Mouse (Mus musculus): ENCODE measurements around the gene Zfp663. TPM values are rescaled to one million over a fixed set of nuclear protein-coding genes. Genes with fewer than 3 reads are reported as not detected.

The Zfp663 gene
- polyA plus RNA-seq (2016; fragmentation: Nextera tagmentation; extraction: Ambion mirVana), result 0.23 and 0.60 TPM in 2 replicates

DNA sequence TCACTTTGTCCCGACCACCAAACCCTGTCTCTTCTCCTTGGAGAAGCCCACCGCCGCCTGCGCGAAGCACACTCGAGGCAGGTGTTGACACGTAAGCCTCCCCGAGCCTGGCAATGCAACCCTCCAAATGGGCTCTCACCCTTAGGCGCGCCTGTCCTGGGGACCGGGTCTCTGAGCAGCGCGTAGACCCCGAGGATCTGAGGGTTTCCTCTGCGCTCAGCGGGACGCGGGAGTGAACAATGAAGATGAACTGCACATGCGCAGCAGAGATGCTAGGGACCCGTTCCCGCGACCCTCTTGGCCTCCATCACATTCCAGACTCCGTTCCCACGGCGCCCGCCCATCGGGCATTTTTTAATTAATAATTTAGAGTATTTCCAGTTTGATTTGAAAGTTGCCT lies at the start of gene Zfp663:
Gene Zfp663, minus strand, starts transcription at position 234 of the 400 bp plus-strand sequence.
- Histone ChIP-seq H3K9me3 (no peaks in the 10 kb centered on the region), H3K27ac (0 out of 2 replicates have a peak within 1 kb of the TSS, but pooled peaks have one; percentile 44), H3K27me3 (ENCODE audit: insufficient read depth, poor library complexity, severe bottlenecking) (peaks cover 48% of the 10 kb centered on the region), H3K36me3 (no peaks in the 10 kb centered on the region), H3K4me1 (peaks cover 28% of the 10 kb centered on the region), H3K4me3 (peak within 1 kb of the TSS; percentile 46)
- DNase-seq (ENCODE audit: low spot score), result no peak
- 2% methylated on average over 27 of the region's 27 CpGs for WGBS

- peak overlapping the region; percentile 59 for H3K27ac ChIP-seq
- H3K4me3 ChIP-seq, result no peak overlapping the region
- WGBS, result 70% methylated on average over 7 of the region's 7 CpGs
- no peaks in the 10 kb centered on the region for H3K9me3 ChIP-seq
- no peaks in the 10 kb centered on the region for H3K36me3 ChIP-seq
- no peak for DNase-seq (ENCODE audit: low spot score)
- 0 out of 2 replicates have a peak, but pooled peaks cover 5% of the 10 kb centered on the region for H3K27me3 ChIP-seq (ENCODE audit: insufficient read depth, poor library complexity, severe bottlenecking)
- peaks cover 50% of the 10 kb centered on the region for H3K4me1 ChIP-seq
Measured at GRCm38 (mm10) chr2:165417291-165417690, 48.8 kb upstream of the Zfp663 start.

DNA sequence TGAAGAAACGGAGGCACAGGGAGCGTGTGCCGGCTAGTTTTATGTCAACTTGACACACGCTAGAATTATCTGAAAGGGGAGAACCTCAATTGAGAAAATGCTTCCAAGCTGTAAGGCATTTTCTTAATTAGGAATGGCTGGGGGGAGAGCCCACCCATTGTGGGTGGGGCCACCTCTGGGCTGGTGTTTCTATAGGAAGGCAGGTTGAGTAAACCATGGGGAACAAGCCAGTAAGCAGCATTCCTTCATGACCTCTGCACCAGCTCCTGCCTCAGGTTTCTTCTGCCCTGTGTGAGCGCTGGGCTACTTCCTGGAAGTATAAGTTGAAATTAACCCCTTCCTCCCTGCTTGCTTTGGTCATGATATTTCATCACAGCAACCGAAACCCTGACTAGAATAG lies 47.3 kb upstream of the Zfp663 start:
- Histone ChIP-seq H3K36me3 (no peaks in the 10 kb centered on the region), H3K4me3 (no peak overlapping the region), H3K27me3 (ENCODE audit: insufficient read depth, poor library complexity, severe bottlenecking) (peaks cover 8% of the 10 kb centered on the region; the same call in 1 of the 2 replicates), H3K9me3 (no peaks in the 10 kb centered on the region), H3K4me1 (peaks cover 50% of the 10 kb centered on the region), H3K27ac (no peak overlapping the region)
- WGBS, result 67% methylated on average over 6 of the region's 6 CpGs
- DNase-seq (ENCODE audit: low spot score), result no peak

GRCm38 (mm10) chr2:165415141-165415721 lies 46.7 kb upstream of the Zfp663 start:
- no peak for DNase-seq (ENCODE audit: low spot score)
- Histone ChIP-seq H3K4me3 (no peak overlapping the region), H3K27me3 (ENCODE audit: insufficient read depth, poor library complexity, severe bottlenecking) (peaks cover 8% of the 10 kb centered on the region; the same call in 1 of the 2 replicates), H3K4me1 (peaks cover 45% of the 10 kb centered on the region), H3K27ac (0 out of 2 replicates have a peak overlapping the region, but pooled peaks have one; percentile 42), H3K36me3 (no peaks in the 10 kb centered on the region), H3K9me3 (no peaks in the 10 kb centered on the region)
- WGBS, result 50% methylated on average over 11 of the region's 11 CpGs

DNA sequence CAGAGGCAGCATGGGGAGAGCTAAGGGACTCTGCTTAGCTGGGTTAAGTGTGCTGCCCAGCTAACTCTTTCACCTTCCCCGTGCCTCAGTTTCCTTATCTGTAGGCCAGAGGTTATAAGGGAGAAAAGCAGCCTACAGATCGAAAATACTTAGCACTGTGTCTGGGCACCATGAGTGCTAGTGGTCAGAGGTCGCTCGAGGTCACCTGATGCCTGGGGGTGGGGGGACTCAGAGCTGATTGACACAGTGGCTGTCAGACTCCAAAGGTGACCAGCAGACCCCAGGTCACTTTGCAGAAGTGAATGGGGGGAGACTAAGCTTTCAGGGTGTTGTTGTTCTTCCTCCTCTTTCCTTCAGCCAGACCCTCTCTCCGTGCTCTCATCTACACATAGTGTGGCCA lies 45.8 kb upstream of the Zfp663 start:
- WGBS, result 66% methylated on average over 5 of the region's 5 CpGs
- H3K9me3 ChIP-seq, result no peaks in the 10 kb centered on the region
- H3K27me3 ChIP-seq (ENCODE audit: insufficient read depth, poor library complexity, severe bottlenecking), result peaks cover 9% of the 10 kb centered on the region; the same call in 1 of the 2 replicates
- H3K4me3 ChIP-seq, result no peak overlapping the region
- no peaks in the 10 kb centered on the region for H3K36me3 ChIP-seq
- H3K27ac ChIP-seq, result peak overlapping the region; percentile 42; the same call in 1 of the 2 replicates
- DNase-seq (ENCODE audit: low spot score), result no peak
- peaks cover 37% of the 10 kb centered on the region for H3K4me1 ChIP-seq

GRCm38 (mm10) chr2:165413884-165414283 lies 45.4 kb upstream of the Zfp663 start:
- DNase-seq (ENCODE audit: low spot score), result no peak
- H3K27me3 ChIP-seq (ENCODE audit: insufficient read depth, poor library complexity, severe bottlenecking), result peaks cover 12% of the 10 kb centered on the region; the same call in 1 of the 2 replicates
- no peaks in the 10 kb centered on the region for H3K36me3 ChIP-seq
- H3K4me1 ChIP-seq, result peaks cover 34% of the 10 kb centered on the region
- H3K4me3 ChIP-seq, result no peak overlapping the region
- 63% methylated on average over 3 of the region's 3 CpGs for WGBS
- H3K9me3 ChIP-seq, result no peaks in the 10 kb centered on the region
- H3K27ac ChIP-seq, result no peak overlapping the region; the same call in 1 of the 2 replicates

- Histone ChIP-seq H3K27ac (no peak overlapping the region), H3K27me3 (ENCODE audit: insufficient read depth, poor library complexity, severe bottlenecking) (peaks cover 12% of the 10 kb centered on the region), H3K4me1 (peaks cover 18% of the 10 kb centered on the region), H3K9me3 (no peaks in the 10 kb centered on the region), H3K36me3 (no peaks in the 10 kb centered on the region), H3K4me3 (no peak overlapping the region)
- 44% methylated on average over 10 of the region's 10 CpGs for WGBS
- no peak for DNase-seq (ENCODE audit: low spot score)
Measured at GRCm38 (mm10) chr2:165407700-165408301, 39.3 kb upstream of the Zfp663 start.

DNA sequence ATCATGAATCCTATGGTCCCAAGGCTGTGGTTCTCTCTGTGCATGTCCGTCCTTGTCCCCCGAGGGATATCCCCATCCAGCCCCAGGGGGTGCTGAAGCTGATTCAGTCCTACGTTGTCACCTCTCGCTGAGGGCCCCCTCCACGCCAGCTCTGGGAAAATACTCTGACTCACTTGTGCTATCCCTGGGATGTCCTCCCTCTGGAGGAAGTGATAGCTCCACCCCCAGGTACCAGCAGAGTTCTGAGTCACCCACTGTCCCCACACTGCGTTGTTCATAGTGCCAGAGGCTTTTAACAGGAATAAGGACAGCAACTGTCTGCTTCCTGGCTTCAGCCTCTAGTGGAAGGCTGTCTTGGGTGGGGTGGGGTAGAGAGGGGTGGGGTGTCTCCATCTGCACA lies 36.8 kb upstream of the Zfp663 start:
- no peak overlapping the region for H3K4me3 ChIP-seq
- no peaks in the 10 kb centered on the region for H3K36me3 ChIP-seq
- peaks cover 36% of the 10 kb centered on the region for H3K4me1 ChIP-seq
- peaks cover 8% of the 10 kb centered on the region; the same call in 1 of the 2 replicates for H3K27me3 ChIP-seq (ENCODE audit: insufficient read depth, poor library complexity, severe bottlenecking)
- H3K27ac ChIP-seq, result 0 out of 2 replicates have a peak overlapping the region, but pooled peaks have one; percentile 10
- DNase-seq (ENCODE audit: low spot score), result no peak
- WGBS, result 35% methylated on average over 6 of the region's 6 CpGs
- no peaks in the 10 kb centered on the region for H3K9me3 ChIP-seq

- peaks cover 36% of the 10 kb centered on the region for H3K4me1 ChIP-seq
- no peak for DNase-seq (ENCODE audit: low spot score)
Measured at GRCm38 (mm10) chr2:165404951-165405350, 36.4 kb upstream of the Zfp663 start.

DNA sequence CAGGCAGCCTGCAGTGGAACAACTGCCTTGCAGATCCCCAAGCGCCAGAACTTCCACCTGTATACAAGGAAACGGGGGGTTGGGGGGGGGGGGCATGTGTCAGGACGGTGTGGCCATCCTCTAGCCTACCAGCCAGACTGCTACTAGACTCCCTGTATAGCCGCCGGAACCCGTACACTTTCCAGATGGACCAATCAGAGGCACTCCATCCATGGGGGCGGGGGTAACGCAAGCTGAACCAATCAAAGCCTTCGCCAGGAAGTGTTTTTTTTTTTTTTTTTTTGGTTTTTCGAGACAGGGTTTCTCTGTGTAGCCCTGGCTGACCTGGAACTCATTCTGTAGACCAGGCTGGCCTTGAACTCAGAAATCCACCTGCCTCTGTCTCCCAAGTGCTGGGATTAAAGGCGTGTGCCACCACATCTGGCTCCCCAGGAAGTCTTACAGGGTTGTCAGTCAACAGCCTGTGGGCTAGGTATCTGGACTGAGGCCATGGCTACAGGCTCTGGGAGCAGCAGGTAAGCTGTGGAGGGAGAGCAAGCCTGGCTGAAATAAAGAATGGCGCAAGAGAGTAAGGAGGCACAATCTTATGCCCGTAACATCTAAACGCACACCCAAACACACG lies 29.7 kb upstream of the Zfp663 start:
- no peaks in the 10 kb centered on the region for H3K9me3 ChIP-seq
- H3K27me3 ChIP-seq (ENCODE audit: insufficient read depth, poor library complexity, severe bottlenecking), result no peaks in the 10 kb centered on the region
- H3K27ac ChIP-seq, result peak overlapping the region; percentile 42; the same call in 1 of the 2 replicates
- H3K36me3 ChIP-seq, result no peaks in the 10 kb centered on the region
- H3K4me3 ChIP-seq, result no peak overlapping the region
- DNase-seq (ENCODE audit: low spot score), result no peak
- WGBS, result 61% methylated on average over 15 of the region's 15 CpGs
- H3K4me1 ChIP-seq, result peaks cover 39% of the 10 kb centered on the region

More at GRCm38 (mm10) chr2:165404951-165405350, 36.4 kb upstream of the Zfp663 start:
- 65% methylated on average over 9 of the region's 9 CpGs for WGBS
- H3K27me3 ChIP-seq (ENCODE audit: insufficient read depth, poor library complexity, severe bottlenecking), result peaks cover 8% of the 10 kb centered on the region; the same call in 1 of the 2 replicates
- H3K36me3 ChIP-seq, result no peaks in the 10 kb centered on the region
- 0 out of 2 replicates have a peak overlapping the region, but pooled peaks have one; percentile 10 for H3K27ac ChIP-seq
- no peaks in the 10 kb centered on the region for H3K9me3 ChIP-seq
- no peak overlapping the region for H3K4me3 ChIP-seq

DNA sequence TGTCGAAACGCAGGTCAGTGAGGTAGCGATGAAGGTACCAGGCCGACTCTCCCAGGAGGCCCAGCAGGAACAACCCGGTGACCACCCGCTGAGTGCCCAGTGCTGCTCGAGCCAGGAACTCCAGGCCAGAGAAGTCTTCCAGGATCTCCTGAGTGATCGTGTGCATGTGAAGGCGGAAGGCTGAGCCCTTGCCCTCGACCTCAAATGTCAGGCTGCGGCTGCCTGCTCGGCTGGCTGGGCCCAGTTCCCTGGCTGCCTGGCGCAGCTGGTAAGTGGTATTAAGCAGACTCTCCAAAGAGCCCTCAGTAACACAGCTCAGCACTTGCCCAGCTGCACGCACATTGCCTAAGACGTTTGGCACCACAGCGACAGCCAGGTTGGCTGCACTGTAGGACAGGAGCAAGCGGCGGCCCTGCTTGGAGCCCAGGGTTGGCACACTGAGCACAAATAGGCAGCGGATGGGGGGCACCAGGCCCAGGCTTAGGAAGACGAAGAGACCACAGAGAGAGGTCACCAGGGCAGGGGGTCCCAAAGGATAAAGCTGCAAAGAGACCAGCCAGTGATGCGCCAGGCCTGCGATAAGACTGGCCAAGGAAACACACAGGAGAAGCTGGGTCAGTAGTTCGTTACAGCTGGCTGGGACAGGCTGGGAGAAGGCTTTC lies 29.1 kb upstream of the Zfp663 start:
- Histone ChIP-seq H3K27ac (peak overlapping the region; percentile 42), H3K4me3 (no peak overlapping the region), H3K36me3 (no peaks in the 10 kb centered on the region), H3K4me1 (peaks cover 39% of the 10 kb centered on the region), H3K9me3 (no peaks in the 10 kb centered on the region), H3K27me3 (ENCODE audit: insufficient read depth, poor library complexity, severe bottlenecking) (no peaks in the 10 kb centered on the region)
- 70% methylated on average over 23 of the region's 23 CpGs for WGBS
- no peak for DNase-seq (ENCODE audit: low spot score)

DNA sequence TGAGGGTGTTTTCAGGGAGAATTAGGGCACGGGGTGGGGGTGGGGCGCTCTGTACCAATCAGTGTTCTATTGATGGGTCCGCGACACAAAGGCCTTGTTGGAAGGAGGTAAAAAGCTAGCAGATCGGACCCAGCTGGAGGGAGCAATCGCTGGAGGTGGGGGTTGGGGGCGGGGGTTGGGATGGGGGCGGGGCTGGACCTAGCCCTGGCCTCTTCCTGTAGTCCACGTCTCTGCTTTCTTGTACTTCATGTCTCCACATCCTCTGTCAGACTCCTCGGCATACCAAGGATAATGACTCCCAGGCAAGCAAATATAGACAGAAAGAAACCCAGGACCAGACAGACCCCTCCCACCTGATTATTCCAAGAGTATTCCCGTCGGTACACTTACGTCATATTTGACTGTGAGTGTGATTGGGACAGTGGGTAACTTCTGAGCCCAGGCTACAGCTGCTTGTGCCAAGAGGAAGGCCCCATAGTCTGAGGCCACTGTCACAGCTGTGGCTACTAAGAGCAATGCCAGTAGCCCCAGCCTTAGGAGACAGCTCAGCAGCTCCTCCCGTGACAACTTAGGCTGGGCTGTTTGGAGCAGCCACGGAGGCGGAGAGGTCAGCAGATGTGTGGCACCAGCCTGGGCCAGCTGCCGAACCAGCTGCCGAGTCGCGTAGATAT lies 28.4 kb upstream of the Zfp663 start:
- no peak for DNase-seq (ENCODE audit: low spot score)
- peak overlapping the region; percentile 42 for H3K27ac ChIP-seq
- no peaks in the 10 kb centered on the region for H3K36me3 ChIP-seq
- 50% methylated on average over 20 of the region's 20 CpGs for WGBS
- H3K27me3 ChIP-seq (ENCODE audit: insufficient read depth, poor library complexity, severe bottlenecking), result no peaks in the 10 kb centered on the region
- H3K4me1 ChIP-seq, result peaks cover 38% of the 10 kb centered on the region
- no peak overlapping the region for H3K4me3 ChIP-seq
- H3K9me3 ChIP-seq, result no peaks in the 10 kb centered on the region

All from heart, embryonic 10.5 days (tissue).